Mouse (Mus musculus): ENCODE measurements around the gene Dock9. TPM values are rescaled to one million over a fixed set of nuclear protein-coding genes. Genes with fewer than 3 reads are reported as not detected.

Dock9 gene
- 6.2 and 7.0 TPM in 2 replicates for polyA plus RNA-seq (2015; fragmentation: Nextera tagmentation; extraction: Ambion mirVana)

GRCm38 (mm10) chr14:121797457-121798410 lies at the start of gene Dock9:
Gene Dock9 (minus strand): TSS chr14:121797837.

GRCm38 (mm10) chr14:121504781-121505484 lies 292.7 kb downstream of the Dock9 start, which contains the start of gene Slc15a1:
Gene Slc15a1 (minus strand): TSS chr14:121505252.

Other genes starting within 250 kb of the Dock9 start
- 35.8 and 38.9 TPM in 2 replicates for gene Ubac2, start 80.8 kb upstream of the Dock9 start, polyA plus RNA-seq (2015; fragmentation: Nextera tagmentation; extraction: Ambion mirVana)
- gene Gpr18, start 117.9 kb upstream of the Dock9 start, polyA plus RNA-seq (2015; fragmentation: Nextera tagmentation; extraction: Ambion mirVana) = 0.09 and 0.19 TPM in 2 replicates
- gene Gpr183, start 167.4 kb upstream of the Dock9 start, polyA plus RNA-seq (2015; fragmentation: Nextera tagmentation; extraction: Ambion mirVana) = 1.6 and 2.9 TPM in 2 replicates
- gene Timm8a2, start 236.8 kb upstream of the Dock9 start, polyA plus RNA-seq (2015; fragmentation: Nextera tagmentation; extraction: Ambion mirVana) = not detected in 2 replicates